Mouse (Mus musculus) central nervous system, embryonic 14 days (tissue): ENCODE data around the gene Wnt5a. TPM values are rescaled to one million over a fixed set of nuclear protein-coding genes. Genes with fewer than 3 reads are reported as not detected.

Experiments
- polyA plus RNA-seq: library from polyadenylated mRNA; depleted of rRNA; stranded (reverse); fragments of >200 nt; gene quantifications from 2 replicates; pipeline ENCODE4 v1.2.3, GENCODE M21; 2012; rRNA removed

Gene Wnt5a
- polyA plus RNA-seq, result 15.3 and 25.0 TPM in 2 replicates

DNA sequence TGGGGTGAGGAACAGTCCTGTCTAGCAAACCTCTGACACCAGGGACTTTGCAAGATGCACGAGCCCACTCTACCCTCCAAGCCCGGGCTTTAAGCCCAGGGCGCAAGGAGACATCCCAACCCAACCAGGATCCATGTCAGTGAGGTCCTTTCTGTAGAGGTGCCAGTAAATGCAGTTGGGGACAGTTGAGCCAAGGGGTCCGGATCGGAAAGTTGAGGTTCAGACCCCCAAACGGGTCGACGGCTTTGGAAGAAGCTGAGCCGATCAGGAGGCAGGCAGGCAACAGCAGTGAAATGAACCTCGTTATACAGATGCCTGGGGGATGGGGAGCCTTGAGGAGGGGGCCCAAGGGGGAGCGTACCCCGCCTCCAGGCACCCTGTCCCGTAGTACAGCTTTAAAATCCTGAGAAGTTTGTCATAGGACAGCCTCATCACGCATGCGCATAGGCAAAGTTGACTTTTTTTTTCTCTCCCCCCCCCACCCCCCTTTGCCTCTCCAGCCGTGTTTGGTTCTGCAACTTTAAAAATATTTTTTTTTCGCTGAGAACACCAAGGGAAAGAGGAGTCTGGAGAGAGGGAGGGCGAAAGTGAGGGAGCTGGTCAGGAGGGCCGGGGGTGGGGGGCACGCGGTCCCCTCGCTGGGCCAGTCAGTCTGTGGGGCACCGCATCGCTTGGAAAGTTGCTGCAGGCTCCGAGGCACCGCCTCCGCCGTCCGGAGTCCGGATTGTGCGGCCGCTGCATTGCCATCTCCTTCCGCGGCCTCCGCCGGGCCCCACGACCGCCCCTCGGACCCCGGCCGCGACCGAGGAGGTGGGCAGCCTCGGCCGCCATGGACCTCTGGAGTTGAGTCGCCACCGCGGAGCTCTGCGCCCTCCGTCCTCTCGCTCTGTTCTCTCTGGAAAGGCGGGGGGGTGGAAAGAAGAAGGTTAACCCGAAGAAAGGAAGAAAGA lies at the start of gene Wnt5a:
TSS of gene Wnt5a (plus strand) at position 650 of the 950 bp plus-strand sequence.

